Mouse (Mus musculus) midbrain, embryonic 13.5 days (tissue): ENCODE data around the gene Wdr41. TPM values are rescaled to one million over a fixed set of nuclear protein-coding genes. Genes with fewer than 3 reads are reported as not detected.

ENCODE experiments used
- polyA plus RNA-seq: library from polyadenylated mRNA; unstranded; fragments of >200 nt; fragmentation: Nextera tagmentation; extraction: Ambion mirVana; gene quantifications from 2 replicates; pipeline ENCODE4 v1.2.1, GENCODE M21; 2015

The Wdr41 gene
- polyA plus RNA-seq, 1 experiment from 2014 or later, result 22.9 TPM

Other genes starting within 250 kb of the Wdr41 start
- gene Tbca, start 187.4 kb upstream of the Wdr41 start, polyA plus RNA-seq, result 259 and 265 TPM in 2 replicates
- 5.3 and 5.4 TPM in 2 replicates for gene Otp, start 100.7 kb upstream of the Wdr41 start, polyA plus RNA-seq